Mouse (Mus musculus): Measurements from ENCODE around the gene Fads2. TPM values are rescaled to one million over a fixed set of nuclear protein-coding genes. Genes with fewer than 3 reads are reported as not detected.

The Fads2 gene
- polyA plus RNA-seq, 1 experiment: 115 TPM

GRCm38 (mm10) chr19:10022414-10023303 lies 78.9 kb downstream of the Fads2 start:
- peaks cover 10% of the 10 kb centered on the region for H3K4me1 ChIP-seq (ENCODE audit: control insufficient read depth, insufficient read depth, low read length)
- 66% methylated on average over 5 of the region's 5 CpGs for WGBS
- no peak overlapping the region for H3K4me3 ChIP-seq (replicated peaks; ENCODE audit: insufficient read depth, low read depth, low read length)
- H3K27ac ChIP-seq (ENCODE audit: insufficient read depth, low read length): no peak overlapping the region
- H3K27me3 ChIP-seq (ENCODE audit: control insufficient read depth, insufficient read depth, low read length): no peaks in the 10 kb centered on the region
- TF ChIP-seq CTCF (IDR thresholded peaks at IDR 0.05; ENCODE audit: borderline replicate concordance, insufficient read depth, low read depth, low read length): peak; percentile 2; the same call in 1 of the 2 replicates
- TF ChIP-seq POLR2A (IDR thresholded peaks at IDR 0.05; ENCODE audit: borderline replicate concordance, insufficient read depth, low read length): no peak
- DNase-seq: no peak

GRCm38 (mm10) chr19:10021981-10022380 lies 79.6 kb downstream of the Fads2 start:
- WGBS: 79% methylated on average over 2 of the region's 2 CpGs

DNA sequence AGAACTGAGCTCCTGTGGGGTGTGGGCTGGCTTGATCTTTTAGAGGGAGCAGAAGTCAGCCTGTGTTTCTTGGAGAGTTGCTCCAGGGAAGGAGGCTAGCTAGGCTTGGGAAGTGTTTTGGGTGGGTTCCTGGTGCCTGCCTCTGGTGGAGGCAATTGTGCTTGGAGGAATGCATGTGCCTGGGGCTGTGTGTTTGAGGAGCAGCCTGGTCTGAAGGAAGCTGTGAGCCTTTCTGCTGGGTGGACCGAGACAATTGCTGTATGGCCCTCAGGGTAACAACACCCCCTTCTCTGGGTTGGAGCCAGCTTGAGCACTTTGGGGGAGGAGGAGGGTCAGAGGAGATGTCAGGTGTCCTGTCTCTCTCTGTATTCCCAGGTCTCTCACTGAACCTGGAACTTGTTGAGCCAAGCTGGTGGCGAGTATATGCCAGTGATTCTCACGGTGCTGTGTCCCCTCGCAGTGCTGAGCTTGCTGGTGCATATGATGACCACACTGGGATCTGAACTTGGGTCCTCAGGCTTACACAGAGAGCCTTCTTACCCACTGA lies 82.3 kb downstream of the Fads2 start:
- no peaks in the 10 kb centered on the region for H3K27me3 ChIP-seq (ENCODE audit: control insufficient read depth, insufficient read depth, low read length)
- WGBS: 83% methylated on average over 4 of the region's 4 CpGs
- no peak overlapping the region for H3K4me3 ChIP-seq (replicated peaks; ENCODE audit: insufficient read depth, low read depth, low read length)
- H3K27ac ChIP-seq (ENCODE audit: insufficient read depth, low read length): no peak overlapping the region
- H3K4me1 ChIP-seq (ENCODE audit: control insufficient read depth, insufficient read depth, low read length): peaks cover 10% of the 10 kb centered on the region
- DNase-seq: no peak
- TF ChIP-seq POLR2A (IDR thresholded peaks at IDR 0.05; ENCODE audit: borderline replicate concordance, insufficient read depth, low read length) (no peak), CTCF (IDR thresholded peaks at IDR 0.05; ENCODE audit: borderline replicate concordance, insufficient read depth, low read depth, low read length) (no peak)

More at GRCm38 (mm10) chr19:10021981-10022380, 79.6 kb downstream of the Fads2 start:
- H3K27me3 ChIP-seq (ENCODE audit: control insufficient read depth, insufficient read depth, low read length): no peaks in the 10 kb centered on the region
- no peak overlapping the region for H3K4me3 ChIP-seq (replicated peaks; ENCODE audit: insufficient read depth, low read depth, low read length)
- no peak overlapping the region for H3K27ac ChIP-seq (ENCODE audit: insufficient read depth, low read length)
- H3K4me1 ChIP-seq (ENCODE audit: control insufficient read depth, insufficient read depth, low read length): peaks cover 10% of the 10 kb centered on the region
- TF ChIP-seq POLR2A (IDR thresholded peaks at IDR 0.05; ENCODE audit: borderline replicate concordance, insufficient read depth, low read length): no peak
- no peak for TF ChIP-seq CTCF (IDR thresholded peaks at IDR 0.05; ENCODE audit: borderline replicate concordance, insufficient read depth, low read depth, low read length)
- DNase-seq: no peak

GRCm38 (mm10) chr19:10018527-10018818 lies 83.1 kb downstream of the Fads2 start:
- Histone ChIP-seq H3K4me3 (replicated peaks; ENCODE audit: insufficient read depth, low read depth, low read length) (peak overlapping the region; percentile 73), H3K27me3 (ENCODE audit: control insufficient read depth, insufficient read depth, low read length) (no peaks in the 10 kb centered on the region), H3K4me1 (ENCODE audit: control insufficient read depth, insufficient read depth, low read length) (peaks cover 10% of the 10 kb centered on the region), H3K27ac (ENCODE audit: insufficient read depth, low read length) (no peak overlapping the region)
- 0% methylated on average over 3 of the region's 3 CpGs for WGBS
- TF ChIP-seq CTCF (IDR thresholded peaks at IDR 0.05; ENCODE audit: borderline replicate concordance, insufficient read depth, low read depth, low read length): no peak
- peak in 1 of 2 experiments; percentile 23 for DNase-seq

DNA sequence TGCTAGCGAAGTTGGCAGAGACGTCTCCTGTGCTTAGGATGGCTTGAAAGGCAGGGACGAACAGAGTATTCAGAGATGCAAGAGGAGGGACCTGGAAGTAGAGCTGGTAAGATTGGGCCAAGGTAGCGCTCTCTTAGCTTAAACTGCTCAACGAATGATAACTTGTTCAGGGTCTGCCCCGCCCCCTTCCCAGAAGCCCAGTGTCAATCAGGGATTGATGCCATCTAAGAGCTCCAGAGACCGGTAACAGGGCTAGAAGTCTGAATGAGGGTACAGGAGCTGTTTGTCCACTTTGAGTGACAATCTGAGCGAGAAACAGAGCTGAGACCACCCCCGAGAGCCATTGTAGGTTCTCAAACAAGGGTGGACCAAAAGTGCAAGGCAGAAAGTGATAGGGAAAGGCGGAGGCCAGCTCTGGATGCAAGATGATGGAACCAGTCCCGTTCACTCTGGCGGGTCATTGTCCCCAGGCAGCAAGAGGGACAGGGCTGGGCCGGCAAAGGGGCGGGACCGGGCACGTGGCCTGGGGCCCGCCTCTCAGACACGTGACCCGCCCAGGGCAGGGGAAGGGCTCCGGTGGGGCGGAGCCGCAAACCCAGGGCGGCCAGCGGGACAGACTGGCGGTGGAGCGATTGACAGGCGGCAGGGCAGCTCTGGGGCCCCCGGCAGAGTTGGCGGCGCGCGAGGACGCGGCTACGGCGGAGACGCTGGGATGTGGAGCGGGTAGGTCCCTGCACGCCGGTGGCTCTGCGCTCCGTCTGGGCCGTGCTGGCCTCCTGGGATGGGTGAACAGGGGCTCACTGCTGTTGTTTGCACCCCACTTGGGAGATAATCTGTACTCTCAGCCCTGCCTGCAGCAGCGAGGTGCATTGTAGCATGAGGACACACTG lies 83.7 kb downstream of the Fads2 start:
- peak; percentile 79 to 81 for DNase-seq
- 7% methylated on average over 44 of the region's 44 CpGs for WGBS
- no peaks in the 10 kb centered on the region for H3K27me3 ChIP-seq (ENCODE audit: control insufficient read depth, insufficient read depth, low read length)
- peak overlapping the region; percentile 73 for H3K4me3 ChIP-seq (replicated peaks; ENCODE audit: insufficient read depth, low read depth, low read length)
- peaks cover 10% of the 10 kb centered on the region for H3K4me1 ChIP-seq (ENCODE audit: control insufficient read depth, insufficient read depth, low read length)
- H3K27ac ChIP-seq (ENCODE audit: insufficient read depth, low read length): no peak overlapping the region
- no peak for TF ChIP-seq CTCF (IDR thresholded peaks at IDR 0.05; ENCODE audit: borderline replicate concordance, insufficient read depth, low read depth, low read length)
- TF ChIP-seq POLR2A (IDR thresholded peaks at IDR 0.05; ENCODE audit: borderline replicate concordance, insufficient read depth, low read length): no peak

DNA sequence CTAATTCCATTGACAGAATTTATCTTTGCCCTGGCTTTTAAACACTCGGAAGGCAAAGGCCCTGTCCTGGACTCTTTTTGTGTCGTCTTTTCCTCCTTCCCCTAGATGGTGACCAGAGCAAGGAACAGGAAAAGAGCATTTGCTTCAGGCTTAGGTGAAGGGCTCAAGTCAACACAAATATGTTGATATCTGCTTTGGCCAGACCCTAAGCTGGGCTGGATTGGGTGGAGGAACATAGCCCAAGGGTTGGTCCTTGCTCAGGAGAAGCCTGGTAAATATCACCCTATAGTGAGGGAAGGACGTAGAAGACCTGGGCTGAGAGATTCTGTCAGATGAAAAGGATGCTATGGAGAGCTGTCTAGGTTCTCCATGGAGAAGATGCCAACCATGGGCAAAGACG lies 85.4 kb downstream of the Fads2 start:
- DNase-seq: no peak
- WGBS: 92% methylated on average over 4 of the region's 4 CpGs
- Histone ChIP-seq H3K4me3 (replicated peaks; ENCODE audit: insufficient read depth, low read depth, low read length) (no peak overlapping the region), H3K4me1 (ENCODE audit: control insufficient read depth, insufficient read depth, low read length) (peaks cover 10% of the 10 kb centered on the region), H3K27ac (ENCODE audit: insufficient read depth, low read length) (no peak overlapping the region), H3K27me3 (ENCODE audit: control insufficient read depth, insufficient read depth, low read length) (no peaks in the 10 kb centered on the region)
- TF ChIP-seq CTCF (IDR thresholded peaks at IDR 0.05; ENCODE audit: borderline replicate concordance, insufficient read depth, low read depth, low read length) (no peak), POLR2A (IDR thresholded peaks at IDR 0.05; ENCODE audit: borderline replicate concordance, insufficient read depth, low read length) (no peak)

- H3K27ac ChIP-seq (ENCODE audit: insufficient read depth, low read length): no peak overlapping the region
- no peak for DNase-seq
- peaks cover 10% of the 10 kb centered on the region for H3K4me1 ChIP-seq (ENCODE audit: control insufficient read depth, insufficient read depth, low read length)
- WGBS: 72% methylated on average over 4 of the region's 4 CpGs
- no peak overlapping the region for H3K4me3 ChIP-seq (replicated peaks; ENCODE audit: insufficient read depth, low read depth, low read length)
- H3K27me3 ChIP-seq (ENCODE audit: control insufficient read depth, insufficient read depth, low read length): no peaks in the 10 kb centered on the region
- TF ChIP-seq POLR2A (IDR thresholded peaks at IDR 0.05; ENCODE audit: borderline replicate concordance, insufficient read depth, low read length): no peak
- no peak for TF ChIP-seq CTCF (IDR thresholded peaks at IDR 0.05; ENCODE audit: borderline replicate concordance, insufficient read depth, low read depth, low read length)
Measured at GRCm38 (mm10) chr19:10015442-10015841, 86.1 kb downstream of the Fads2 start.

All from cerebellum, adult 2 months (tissue).